Mouse (Mus musculus) intestine, embryonic 16.5 days (tissue): Measurements from ENCODE around the gene Mettl17. TPM values are rescaled to one million over a fixed set of nuclear protein-coding genes. Genes with fewer than 3 reads are reported as not detected.
"Not testable (repeated sequence)": the region's sequence is repeated elsewhere in the genome, so short reads cannot be mapped to it uniquely, and the experiment has no call there.

Experiments used
- ATAC-seq: fragments of 200-750 bp; cut with Nextera tagmentation; 2 replicates; pipeline ENCODE4 v1.8.0; 2017; ENCODE audit warnings: moderate TSS enrichment, moderate library complexity
- H3K27ac ChIP-seq: fragments of 300-500 bp; sonication (generic); 2 replicates; pipeline ENCODE4 v1.5.1; 2014; ENCODE audit warnings: mild to moderate bottlenecking, low read length
- H3K27me3 ChIP-seq: fragments of 300-500 bp; sonication (generic); replicated peaks from 2 replicates; pipeline ENCODE4 v1.6.1; 2014; ENCODE audit warnings: low read length, control low read depth, mixed read lengths; ENCODE audit not compliant: control insufficient read depth, insufficient read depth
- H3K36me3 ChIP-seq: fragments of 300-500 bp; sonication (generic); 2 replicates; pipeline ENCODE4 v1.6.1; 2014; ENCODE audit warnings: low read length, control low read depth; ENCODE audit not compliant: control insufficient read depth, insufficient read depth
- H3K4me1 ChIP-seq: fragments of 300-500 bp; sonication (generic); 2 replicates; pipeline ENCODE4 v1.6.1; 2014; ENCODE audit warnings: low read length, control low read depth, mixed read lengths; ENCODE audit not compliant: control insufficient read depth, insufficient read depth
- H3K4me2 ChIP-seq: fragments of 300-500 bp; sonication (generic); 2 replicates; pipeline ENCODE4 v1.6.1; 2014; ENCODE audit warnings: low read depth, low read length, control low read depth
- H3K4me3 ChIP-seq: fragments of 300-500 bp; sonication (generic); 2 replicates; pipeline ENCODE4 v1.5.1; 2014; ENCODE audit warnings: mild to moderate bottlenecking, low read length
- H3K9ac ChIP-seq: fragments of 300-500 bp; sonication (generic); 2 replicates; pipeline ENCODE4 v1.6.1; 2014; ENCODE audit warnings: low read depth, low read length
- H3K9me3 ChIP-seq: fragments of 300-500 bp; sonication (generic); 2 replicates; pipeline ENCODE4 v1.6.1; 2016; ENCODE audit warnings: low read length, control low read depth; ENCODE audit not compliant: control insufficient read depth
- WGBS: fragments of 180-500 bp; shearing (Covaris S2); extraction: QIAGEN DNeasy Blood & Tissue Kit; methylation state at CpG from one replicate; pipeline ENCODE4 v1.1.7; 2014; 5-methylcytosine and 5-hydroxymethylcytosine counted together
- polyA plus RNA-seq: library from polyadenylated mRNA; unstranded; fragments of >200 nt; fragmentation: Nextera tagmentation; extraction: Ambion mirVana; gene quantifications from 2 replicates; pipeline ENCODE4 v1.2.1, GENCODE M21; 2015

The Mettl17 gene
- polyA plus RNA-seq, 1 experiment from 2014 or later: 50.3 TPM

DNA sequence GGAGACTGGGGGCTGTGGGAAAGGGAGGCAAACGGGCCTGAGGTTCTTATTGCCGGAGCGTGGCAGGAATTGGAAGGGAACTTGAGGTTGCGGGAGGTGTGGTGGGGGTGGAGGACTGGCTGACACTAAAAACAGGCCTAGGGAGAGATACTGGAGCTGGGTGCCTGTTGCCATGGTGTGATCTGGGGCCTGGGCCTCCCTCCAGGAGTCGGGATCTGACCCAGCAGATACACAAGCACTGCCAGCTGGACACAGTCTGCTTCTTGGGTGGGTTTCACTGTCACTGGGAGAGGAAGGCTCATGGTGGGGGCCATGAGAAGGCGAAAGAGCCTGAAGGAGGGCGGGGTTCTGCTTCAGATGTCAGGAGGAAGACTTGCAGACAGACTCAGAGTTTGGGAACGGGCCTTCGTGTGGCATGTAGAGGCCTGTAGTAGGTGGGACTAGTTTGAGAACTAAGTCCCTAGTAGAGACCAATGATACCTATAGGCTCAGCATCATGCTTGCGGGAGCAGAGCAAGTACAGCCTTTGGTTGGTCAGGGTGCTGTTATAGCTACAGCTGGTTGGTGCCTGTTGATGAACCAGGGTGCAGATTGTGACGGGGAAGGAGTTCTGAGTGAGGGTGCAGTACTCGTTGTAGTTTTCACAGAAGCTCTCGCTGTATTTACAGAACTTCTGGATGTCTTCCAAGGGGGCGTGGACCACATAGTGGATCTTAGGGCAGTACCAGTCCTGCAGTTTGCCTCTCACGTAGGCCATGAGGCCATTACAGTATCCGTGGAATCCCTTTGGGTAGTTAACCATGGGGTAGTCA is 37.3 kb downstream of the Mettl17 start:
- no peaks in the 10 kb centered on the region for H3K9me3 ChIP-seq
- no peaks in the 10 kb centered on the region for H3K27me3 ChIP-seq
- no peak overlapping the region for H3K9ac ChIP-seq
- WGBS: 59% methylated on average over 16 of the region's 16 CpGs
- no peak overlapping the region for H3K4me2 ChIP-seq
- peak overlapping the region; percentile 73 for H3K27ac ChIP-seq
- peak; percentile 84 for ATAC-seq
- peaks cover 11% of the 10 kb centered on the region for H3K4me1 ChIP-seq
- no peaks in the 10 kb centered on the region for H3K36me3 ChIP-seq
- H3K4me3 ChIP-seq: no peak overlapping the region

DNA sequence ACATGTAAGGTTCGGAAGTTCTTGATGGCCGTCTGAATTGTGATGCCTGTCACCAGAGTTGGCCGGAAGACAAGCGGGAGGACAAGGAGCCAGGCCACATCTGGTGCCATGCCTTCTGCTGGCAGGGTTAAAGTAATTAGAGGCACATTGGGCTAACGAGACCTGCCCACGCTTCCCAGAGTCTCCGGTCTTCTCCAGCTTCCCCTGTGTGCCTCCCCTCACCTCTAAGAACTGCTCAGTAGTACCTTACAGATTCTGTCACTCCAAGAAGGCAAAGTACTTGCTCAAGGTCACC is 37.9 kb downstream of the Mettl17 start, which contains the start of gene Rnase13:
Gene Rnase13 (minus strand): TSS at position 203 of the 295 bp plus-strand sequence.
- Histone ChIP-seq H3K4me3 (no peak within 1 kb of the TSS), H3K27ac (peak within 1 kb of the TSS; percentile 73), H3K27me3 (no peaks in the 10 kb centered on the region), H3K4me1 (peaks cover 11% of the 10 kb centered on the region), H3K36me3 (no peaks in the 10 kb centered on the region), H3K4me2 (no peak within 1 kb of the TSS), H3K9ac (no peak within 1 kb of the TSS), H3K9me3 (no peaks in the 10 kb centered on the region)
- WGBS: 92% methylated on average over 7 of the region's 7 CpGs
- no peak for ATAC-seq

DNA sequence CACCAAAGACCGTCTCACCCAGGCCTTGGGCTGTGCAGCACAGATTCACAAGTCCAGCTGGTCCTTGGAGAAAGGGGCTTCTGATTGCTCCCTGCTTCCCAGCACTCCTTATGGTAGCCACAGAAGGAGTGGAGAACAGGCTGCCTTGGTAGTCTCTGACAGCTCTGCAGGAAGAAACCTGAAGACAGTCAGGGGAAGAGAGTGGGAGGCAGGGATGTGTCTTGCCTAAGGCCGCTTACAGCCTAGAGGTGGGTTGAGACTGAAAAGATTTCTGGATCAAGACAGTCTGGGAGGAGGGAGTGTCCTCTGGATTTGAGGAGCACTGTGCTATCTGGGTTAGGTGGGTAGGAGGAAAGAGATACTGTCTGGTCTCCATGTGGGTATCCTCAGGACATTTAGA is 38.3 kb downstream of the Mettl17 start:
- H3K4me1 ChIP-seq: peaks cover 11% of the 10 kb centered on the region
- H3K27me3 ChIP-seq: no peaks in the 10 kb centered on the region
- H3K36me3 ChIP-seq: no peaks in the 10 kb centered on the region
- H3K4me2 ChIP-seq: no peak overlapping the region
- 93% methylated on average over 2 of the region's 2 CpGs for WGBS
- no peaks in the 10 kb centered on the region for H3K9me3 ChIP-seq
- H3K9ac ChIP-seq: no peak overlapping the region
- no peak overlapping the region for H3K27ac ChIP-seq
- no peak for ATAC-seq
- H3K4me3 ChIP-seq: no peak overlapping the region

DNA sequence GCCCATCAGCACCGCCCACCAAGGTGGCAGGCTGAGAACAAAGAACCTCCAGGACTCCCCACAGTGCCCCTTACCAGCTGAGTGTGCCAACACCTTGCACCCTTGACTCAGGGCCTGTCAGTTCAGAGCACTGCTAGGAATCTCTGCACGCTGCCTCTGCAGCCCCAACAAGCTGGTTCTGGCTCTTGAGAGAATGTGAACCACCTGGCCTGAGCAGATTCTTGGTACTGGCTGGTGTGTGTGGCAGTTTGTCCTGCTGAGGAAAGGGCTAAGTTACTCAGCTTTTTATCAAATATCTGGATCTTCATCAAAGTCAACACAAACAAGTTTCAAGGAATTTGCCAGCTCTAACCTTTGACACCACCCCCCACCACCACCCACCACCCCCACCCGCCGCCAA is 38.9 kb downstream of the Mettl17 start:
- no peak for ATAC-seq
- no peaks in the 10 kb centered on the region for H3K27me3 ChIP-seq
- peaks cover 11% of the 10 kb centered on the region for H3K4me1 ChIP-seq
- no peaks in the 10 kb centered on the region for H3K9me3 ChIP-seq
- H3K4me3 ChIP-seq: no peak overlapping the region
- H3K36me3 ChIP-seq: no peaks in the 10 kb centered on the region
- H3K9ac ChIP-seq: no peak overlapping the region
- H3K27ac ChIP-seq: no peak overlapping the region
- H3K4me2 ChIP-seq: no peak overlapping the region
- WGBS: 73% methylated on average over 4 of the region's 4 CpGs

DNA sequence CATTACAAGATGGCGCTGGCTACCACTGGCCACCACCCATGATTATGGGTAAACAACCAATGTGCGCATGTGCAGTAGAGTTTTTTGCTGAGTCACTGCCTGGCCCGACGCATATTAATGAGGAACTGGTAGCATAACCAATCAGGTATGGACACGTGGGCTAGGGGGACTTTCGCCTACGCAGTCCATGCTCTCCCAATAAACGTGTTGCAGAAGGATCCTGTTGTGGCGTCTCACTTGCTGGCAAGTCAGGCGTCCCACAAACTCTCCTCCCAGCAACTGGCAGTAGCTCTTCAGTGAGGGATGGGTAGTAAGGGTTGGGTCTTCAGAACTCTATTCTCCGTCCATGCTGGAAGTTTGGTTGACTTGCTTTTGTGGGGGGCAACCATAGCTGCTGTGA is 42.3 kb downstream of the Mettl17 start:
- H3K27me3 ChIP-seq, H3K27ac ChIP-seq, H3K9ac ChIP-seq, H3K9me3 ChIP-seq, H3K4me3 ChIP-seq, ATAC-seq, H3K36me3 ChIP-seq, H3K4me2 ChIP-seq: not testable (repeated sequence)
- 94% methylated on average over 11 of the region's 11 CpGs for WGBS
- H3K4me1 ChIP-seq: peaks cover 13% of the 10 kb centered on the region

DNA sequence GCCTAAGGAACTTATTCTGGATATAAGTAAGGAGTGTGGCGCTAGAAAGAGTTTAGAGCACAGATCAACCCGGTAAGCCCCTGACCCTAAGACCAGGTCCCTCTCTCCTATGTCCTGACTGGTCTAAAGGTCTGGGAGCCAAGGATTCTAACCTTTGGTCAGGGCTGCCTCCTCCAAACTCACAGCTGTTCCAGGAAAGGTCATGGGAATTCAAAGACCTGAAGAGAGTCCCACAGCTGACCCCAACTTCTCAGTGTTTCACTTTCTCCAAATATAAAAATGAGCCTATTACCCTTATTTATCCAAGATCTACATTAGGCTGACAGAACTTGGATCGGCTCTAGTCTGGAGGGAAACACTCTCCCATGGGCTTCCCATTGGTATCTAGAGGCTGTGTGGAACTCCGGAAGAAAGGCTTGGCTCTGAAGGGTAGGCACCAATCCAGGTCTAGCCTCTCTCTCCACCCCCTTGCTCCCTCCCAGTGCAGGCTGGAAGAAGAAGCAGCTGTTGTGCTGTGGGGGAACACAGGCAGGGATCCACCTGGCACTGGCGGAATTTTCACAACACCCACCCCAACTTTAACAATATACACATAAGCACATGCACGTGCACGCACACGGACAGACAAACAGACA is 44.8 kb downstream of the Mettl17 start:
- no peak overlapping the region for H3K4me3 ChIP-seq
- H3K27ac ChIP-seq: peak overlapping the region; percentile 60
- no peak overlapping the region for H3K9ac ChIP-seq
- peak; percentile 47 for ATAC-seq
- no peaks in the 10 kb centered on the region for H3K9me3 ChIP-seq
- no peaks in the 10 kb centered on the region for H3K36me3 ChIP-seq
- H3K4me1 ChIP-seq: peaks cover 11% of the 10 kb centered on the region
- WGBS: 56% methylated on average over 8 of the region's 8 CpGs
- no peaks in the 10 kb centered on the region for H3K27me3 ChIP-seq
- H3K4me2 ChIP-seq: 0 out of 2 replicates have a peak overlapping the region, but pooled peaks have one; percentile 13

GRCm38 (mm10) chr14:51929968-51930367 is 45.3 kb downstream of the Mettl17 start:
- Histone ChIP-seq H3K9me3 (no peaks in the 10 kb centered on the region), H3K27me3 (no peaks in the 10 kb centered on the region), H3K4me2 (peak overlapping the region; percentile 13; the same call in 1 of the 2 replicates), H3K27ac (peak overlapping the region; percentile 60; the same call in 1 of the 2 replicates), H3K4me1 (peaks cover 11% of the 10 kb centered on the region), H3K36me3 (no peaks in the 10 kb centered on the region), H3K9ac (no peak overlapping the region), H3K4me3 (no peak overlapping the region)
- ATAC-seq: no peak
- WGBS: 54% methylated on average over 9 of the region's 9 CpGs

GRCm38 (mm10) chr14:51930824-51931223 is 46.2 kb downstream of the Mettl17 start:
- peaks cover 11% of the 10 kb centered on the region for H3K4me1 ChIP-seq
- peak; percentile 64 for ATAC-seq
- no peak overlapping the region for H3K4me2 ChIP-seq
- H3K27me3 ChIP-seq: no peaks in the 10 kb centered on the region
- H3K27ac ChIP-seq: no peak overlapping the region
- H3K9me3 ChIP-seq: 0 out of 2 replicates have a peak, but pooled peaks cover 4% of the 10 kb centered on the region
- no peak overlapping the region for H3K9ac ChIP-seq
- 23% methylated on average over 5 of the region's 5 CpGs for WGBS
- H3K36me3 ChIP-seq: no peaks in the 10 kb centered on the region
- no peak overlapping the region for H3K4me3 ChIP-seq

GRCm38 (mm10) chr14:51932092-51933020 is 47.7 kb downstream of the Mettl17 start:
- Histone ChIP-seq H3K9me3 (0 out of 2 replicates have a peak, but pooled peaks cover 4% of the 10 kb centered on the region), H3K36me3 (no peaks in the 10 kb centered on the region), H3K4me1 (peaks cover 11% of the 10 kb centered on the region), H3K27me3 (no peaks in the 10 kb centered on the region), H3K4me2 (no peak overlapping the region), H3K9ac (no peak overlapping the region), H3K4me3 (no peak overlapping the region), H3K27ac (peak overlapping the region; percentile 58)
- ATAC-seq: peak; percentile 89
- WGBS: 38% methylated on average over 10 of the region's 10 CpGs
